Mouse (Mus musculus): ENCODE results near the gene Gm20388. TPM values are rescaled to one million over a fixed set of nuclear protein-coding genes. Genes with fewer than 3 reads are reported as not detected.
A peak's percentile ranks its signal among the peaks of the same experiment; 100 is the strongest.

Gm20388 gene
- polyA plus RNA-seq, 1 experiment from 2014 or later, result 5.5 TPM

- H3K4me3 ChIP-seq, result peak overlapping the region; percentile 8; the same call in 1 of the 2 replicates
- no peaks in the 10 kb centered on the region for H3K9me3 ChIP-seq
- 3% methylated on average over 13 of the region's 13 CpGs for WGBS
- H3K27ac ChIP-seq, result peak overlapping the region; percentile 61
- peaks cover 92% of the 10 kb centered on the region for H3K27me3 ChIP-seq (ENCODE audit: poor library complexity, severe bottlenecking)
- DNase-seq (ENCODE audit: extremely low spot score, low spot score), result peak; percentile 83
- H3K36me3 ChIP-seq (replicated peaks), result no peaks in the 10 kb centered on the region
- peaks cover 91% of the 10 kb centered on the region for H3K4me1 ChIP-seq
Observed at GRCm38 (mm10) chr8:120300601-120301141, 390.0 kb downstream of the Gm20388 start.

GRCm38 (mm10) chr8:120302941-120303675 lies 392.5 kb downstream of the Gm20388 start:
- peaks cover 93% of the 10 kb centered on the region for H3K27me3 ChIP-seq (ENCODE audit: poor library complexity, severe bottlenecking)

GRCm38 (mm10) chr8:120304097-120304496 lies 393.5 kb downstream of the Gm20388 start:
- DNase-seq (ENCODE audit: extremely low spot score, low spot score), result peak; percentile 71
- Histone ChIP-seq H3K36me3 (replicated peaks) (no peaks in the 10 kb centered on the region), H3K9me3 (no peaks in the 10 kb centered on the region), H3K27ac (peak overlapping the region; percentile 85), H3K27me3 (ENCODE audit: poor library complexity, severe bottlenecking) (peaks cover 97% of the 10 kb centered on the region), H3K4me3 (peak overlapping the region; percentile 18; the same call in 1 of the 2 replicates), H3K4me1 (peaks cover 91% of the 10 kb centered on the region)
- WGBS, result 14% methylated on average over 9 of the region's 9 CpGs

More at GRCm38 (mm10) chr8:120302941-120303675, 392.5 kb downstream of the Gm20388 start:
- H3K4me1 ChIP-seq, result peaks cover 91% of the 10 kb centered on the region
- H3K9me3 ChIP-seq, result no peaks in the 10 kb centered on the region
- no peak for DNase-seq (ENCODE audit: extremely low spot score, low spot score)
- peak overlapping the region; percentile 85 for H3K27ac ChIP-seq
- no peak overlapping the region for H3K4me3 ChIP-seq
- WGBS, result 63% methylated on average over 11 of the region's 11 CpGs
- no peaks in the 10 kb centered on the region for H3K36me3 ChIP-seq (replicated peaks)

- H3K4me1 ChIP-seq, result peaks cover 94% of the 10 kb centered on the region
- no peaks in the 10 kb centered on the region for H3K36me3 ChIP-seq (replicated peaks)
- no peak for DNase-seq (ENCODE audit: extremely low spot score, low spot score)
- 73% methylated on average over 10 of the region's 10 CpGs for WGBS
- peaks cover 99% of the 10 kb centered on the region for H3K27me3 ChIP-seq (ENCODE audit: poor library complexity, severe bottlenecking)
- H3K4me3 ChIP-seq, result no peak overlapping the region
- no peaks in the 10 kb centered on the region for H3K9me3 ChIP-seq
- peak overlapping the region; percentile 58 for H3K27ac ChIP-seq
Observed at GRCm38 (mm10) chr8:120305800-120306385, 395.3 kb downstream of the Gm20388 start.

GRCm38 (mm10) chr8:120307103-120307502 lies 396.5 kb downstream of the Gm20388 start:
- peak overlapping the region; percentile 11; the same call in 1 of the 2 replicates for H3K4me3 ChIP-seq
- DNase-seq (ENCODE audit: extremely low spot score, low spot score), result peak; percentile 58
- H3K4me1 ChIP-seq, result peaks cover 97% of the 10 kb centered on the region
- WGBS, result 2% methylated on average over 16 of the region's 16 CpGs
- peaks cover 99% of the 10 kb centered on the region for H3K27me3 ChIP-seq (ENCODE audit: poor library complexity, severe bottlenecking)
- peak overlapping the region; percentile 10 for H3K27ac ChIP-seq
- no peaks in the 10 kb centered on the region for H3K9me3 ChIP-seq
- no peaks in the 10 kb centered on the region for H3K36me3 ChIP-seq (replicated peaks)

- WGBS, result 43% methylated on average over 11 of the region's 11 CpGs
Observed at GRCm38 (mm10) chr8:120307528-120307927, 396.9 kb downstream of the Gm20388 start.

GRCm38 (mm10) chr8:120308131-120308530 lies 397.5 kb downstream of the Gm20388 start:
- Histone ChIP-seq H3K27me3 (ENCODE audit: poor library complexity, severe bottlenecking) (peaks cover 97% of the 10 kb centered on the region), H3K27ac (peak overlapping the region; percentile 78), H3K4me3 (no peak overlapping the region), H3K36me3 (replicated peaks) (no peaks in the 10 kb centered on the region), H3K4me1 (peaks cover 88% of the 10 kb centered on the region), H3K9me3 (no peaks in the 10 kb centered on the region)
- 32% methylated on average over 8 of the region's 8 CpGs for WGBS
- DNase-seq (ENCODE audit: extremely low spot score, low spot score), result no peak

More at GRCm38 (mm10) chr8:120307528-120307927, 396.9 kb downstream of the Gm20388 start:
- H3K27ac ChIP-seq, result peak overlapping the region; percentile 10
- peaks cover 94% of the 10 kb centered on the region for H3K4me1 ChIP-seq
- H3K36me3 ChIP-seq (replicated peaks), result no peaks in the 10 kb centered on the region
- peaks cover 99% of the 10 kb centered on the region for H3K27me3 ChIP-seq (ENCODE audit: poor library complexity, severe bottlenecking)
- no peak for DNase-seq (ENCODE audit: extremely low spot score, low spot score)
- H3K9me3 ChIP-seq, result no peaks in the 10 kb centered on the region
- no peak overlapping the region for H3K4me3 ChIP-seq

GRCm38 (mm10) chr8:120308553-120308952 lies 397.9 kb downstream of the Gm20388 start:
- Histone ChIP-seq H3K4me3 (no peak overlapping the region), H3K36me3 (replicated peaks) (no peaks in the 10 kb centered on the region), H3K27ac (peak overlapping the region; percentile 78), H3K27me3 (ENCODE audit: poor library complexity, severe bottlenecking) (peaks cover 97% of the 10 kb centered on the region), H3K9me3 (no peaks in the 10 kb centered on the region), H3K4me1 (peaks cover 86% of the 10 kb centered on the region)
- no peak for DNase-seq (ENCODE audit: extremely low spot score, low spot score)
- 43% methylated on average over 9 of the region's 9 CpGs for WGBS

GRCm38 (mm10) chr8:120309326-120309725 lies 398.7 kb downstream of the Gm20388 start:
- WGBS, result 59% methylated on average over 18 of the region's 18 CpGs
- peaks cover 97% of the 10 kb centered on the region for H3K27me3 ChIP-seq (ENCODE audit: poor library complexity, severe bottlenecking)
- H3K27ac ChIP-seq, result peak overlapping the region; percentile 78

GRCm38 (mm10) chr8:120310063-120310462 lies 399.4 kb downstream of the Gm20388 start:
- Histone ChIP-seq H3K4me3 (no peak overlapping the region), H3K27me3 (ENCODE audit: poor library complexity, severe bottlenecking) (peaks cover 98% of the 10 kb centered on the region)

More at GRCm38 (mm10) chr8:120309326-120309725, 398.7 kb downstream of the Gm20388 start:
- H3K4me3 ChIP-seq, result no peak overlapping the region
- H3K4me1 ChIP-seq, result peaks cover 81% of the 10 kb centered on the region
- DNase-seq (ENCODE audit: extremely low spot score, low spot score), result peak; percentile 52
- H3K36me3 ChIP-seq (replicated peaks), result no peaks in the 10 kb centered on the region
- H3K9me3 ChIP-seq, result no peaks in the 10 kb centered on the region

GRCm38 (mm10) chr8:120312452-120312851 lies 401.8 kb downstream of the Gm20388 start:
- DNase-seq (ENCODE audit: extremely low spot score, low spot score), result no peak
- H3K4me3 ChIP-seq, result no peak overlapping the region
- peaks cover 98% of the 10 kb centered on the region for H3K27me3 ChIP-seq (ENCODE audit: poor library complexity, severe bottlenecking)
- 89% methylated on average over 4 of the region's 4 CpGs for WGBS
- no peaks in the 10 kb centered on the region for H3K9me3 ChIP-seq
- H3K4me1 ChIP-seq, result peaks cover 67% of the 10 kb centered on the region
- no peaks in the 10 kb centered on the region for H3K36me3 ChIP-seq (replicated peaks)
- no peak overlapping the region for H3K27ac ChIP-seq

More at GRCm38 (mm10) chr8:120310063-120310462, 399.4 kb downstream of the Gm20388 start:
- Histone ChIP-seq H3K9me3 (no peaks in the 10 kb centered on the region), H3K36me3 (replicated peaks) (no peaks in the 10 kb centered on the region), H3K4me1 (peaks cover 78% of the 10 kb centered on the region), H3K27ac (peak overlapping the region; percentile 78)
- WGBS, result 88% methylated on average over 5 of the region's 5 CpGs
- DNase-seq (ENCODE audit: extremely low spot score, low spot score), result no peak

- Histone ChIP-seq H3K4me1 (peaks cover 67% of the 10 kb centered on the region), H3K4me3 (no peak overlapping the region), H3K27ac (peak overlapping the region; percentile 12; the same call in 1 of the 2 replicates), H3K9me3 (no peaks in the 10 kb centered on the region), H3K27me3 (ENCODE audit: poor library complexity, severe bottlenecking) (peaks cover 98% of the 10 kb centered on the region), H3K36me3 (replicated peaks) (no peaks in the 10 kb centered on the region)
- 71% methylated on average over 3 of the region's 3 CpGs for WGBS
- DNase-seq (ENCODE audit: extremely low spot score, low spot score), result no peak
Observed at GRCm38 (mm10) chr8:120313674-120314073, 403.0 kb downstream of the Gm20388 start.
